Mouse (Mus musculus) neural tube, embryonic 14.5 days (tissue): Measurements from ENCODE around the gene R3hcc1l. TPM values are rescaled to one million over a fixed set of nuclear protein-coding genes. Genes with fewer than 3 reads are reported as not detected.

Source experiments
- ATAC-seq: fragments of 200-750 bp; cut with Nextera tagmentation; 2 replicates; pipeline ENCODE4 v1.8.0; 2017; ENCODE audit warnings: low read depth, mild to moderate bottlenecking, moderate TSS enrichment, moderate library complexity
- H3K27ac ChIP-seq: fragments of 300-500 bp; sonication (generic); 2 replicates; pipeline ENCODE4 v1.5.1; 2014; ENCODE audit warnings: low read depth, mild to moderate bottlenecking, control low read depth, low read length, moderate library complexity, mixed read lengths
- H3K27me3 ChIP-seq: fragments of 300-500 bp; sonication (generic); 2 replicates; pipeline ENCODE4 v1.6.1; 2014; ENCODE audit warnings: low read length; ENCODE audit not compliant: control insufficient read depth, insufficient read depth
- H3K36me3 ChIP-seq: fragments of 300-500 bp; sonication (generic); 2 replicates; pipeline ENCODE4 v1.6.1; 2014; ENCODE audit warnings: low read length, mixed read lengths; ENCODE audit not compliant: control insufficient read depth, insufficient read depth
- H3K4me1 ChIP-seq: fragments of 300-500 bp; sonication (generic); 2 replicates; pipeline ENCODE4 v1.6.1; 2014; ENCODE audit warnings: low read length; ENCODE audit not compliant: control insufficient read depth, insufficient read depth
- H3K4me2 ChIP-seq: fragments of 300-500 bp; sonication (generic); 2 replicates; pipeline ENCODE4 v1.6.1; 2014; ENCODE audit warnings: mild to moderate bottlenecking, low read depth, low read length, control low read depth
- H3K4me3 ChIP-seq: fragments of 300-500 bp; sonication (generic); 2 replicates; pipeline ENCODE4 v1.5.1; 2014; ENCODE audit warnings: low read depth, low read length, control low read depth, mixed read lengths
- H3K9ac ChIP-seq: fragments of 300-500 bp; sonication (generic); replicated peaks from 2 replicates; pipeline ENCODE4 v1.6.1; 2014; ENCODE audit warnings: low read depth, mild to moderate bottlenecking, control low read depth, low read length, mixed read lengths
- H3K9me3 ChIP-seq: fragments of 300-500 bp; sonication (generic); 2 replicates; pipeline ENCODE4 v1.6.1; 2016; ENCODE audit warnings: low read length; ENCODE audit not compliant: control insufficient read depth
- WGBS: fragments of 180-500 bp; shearing (Covaris S2); extraction: QIAGEN DNeasy Blood & Tissue Kit; methylation state at CpG from one replicate; pipeline ENCODE4 v1.1.7; 2014; 5-methylcytosine and 5-hydroxymethylcytosine counted together
- polyA plus RNA-seq: library from polyadenylated mRNA; unstranded; fragments of >200 nt; fragmentation: Nextera tagmentation; extraction: Ambion mirVana; gene quantifications from 2 replicates; pipeline ENCODE4 v1.2.1, GENCODE M21; 2014

Gene R3hcc1l
- polyA plus RNA-seq, 1 experiment from 2014 or later = 12.7 TPM

- 75% methylated on average over 3 of the region's 3 CpGs for WGBS
- H3K27ac ChIP-seq = no peak overlapping the region
- no peaks in the 10 kb centered on the region for H3K9me3 ChIP-seq
- H3K4me2 ChIP-seq = no peak overlapping the region
- H3K27me3 ChIP-seq = no peaks in the 10 kb centered on the region
- H3K36me3 ChIP-seq = no peaks in the 10 kb centered on the region
- no peaks in the 10 kb centered on the region for H3K4me1 ChIP-seq
- ATAC-seq = no peak
- H3K9ac ChIP-seq = no peak overlapping the region
- no peak overlapping the region for H3K4me3 ChIP-seq
Measured at GRCm38 (mm10) chr19:42584188-42584587, 65.6 kb downstream of the R3hcc1l start.

- Histone ChIP-seq H3K27ac (no peak overlapping the region), H3K36me3 (no peaks in the 10 kb centered on the region), H3K4me3 (no peak overlapping the region), H3K27me3 (no peaks in the 10 kb centered on the region), H3K4me1 (no peaks in the 10 kb centered on the region), H3K9me3 (no peaks in the 10 kb centered on the region), H3K9ac (no peak overlapping the region), H3K4me2 (no peak overlapping the region)
- no peak for ATAC-seq
- 74% methylated on average over 2 of the region's 2 CpGs for WGBS
Measured at GRCm38 (mm10) chr19:42587704-42588103, 69.1 kb downstream of the R3hcc1l start.

GRCm38 (mm10) chr19:42589246-42589645, 70.7 kb downstream of the R3hcc1l start:
- no peaks in the 10 kb centered on the region for H3K27me3 ChIP-seq
- H3K4me1 ChIP-seq = no peaks in the 10 kb centered on the region
- no peaks in the 10 kb centered on the region for H3K36me3 ChIP-seq
- WGBS = 55% methylated on average over 1 of the region's 1 CpGs
- H3K9ac ChIP-seq = no peak overlapping the region
- no peak for ATAC-seq
- no peak overlapping the region for H3K27ac ChIP-seq
- no peak overlapping the region for H3K4me3 ChIP-seq
- no peak overlapping the region for H3K4me2 ChIP-seq
- H3K9me3 ChIP-seq = no peaks in the 10 kb centered on the region

- Histone ChIP-seq H3K27me3 (no peaks in the 10 kb centered on the region), H3K9me3 (no peaks in the 10 kb centered on the region), H3K27ac (no peak overlapping the region), H3K9ac (no peak overlapping the region), H3K36me3 (no peaks in the 10 kb centered on the region), H3K4me3 (no peak overlapping the region), H3K4me1 (no peaks in the 10 kb centered on the region), H3K4me2 (no peak overlapping the region)
- no peak for ATAC-seq
- WGBS = 48% methylated on average over 14 of the region's 14 CpGs
Measured at GRCm38 (mm10) chr19:42591534-42591933, 73.0 kb downstream of the R3hcc1l start.

GRCm38 (mm10) chr19:42593456-42593855, 74.9 kb downstream of the R3hcc1l start:
- H3K27me3 ChIP-seq = no peaks in the 10 kb centered on the region
- no peaks in the 10 kb centered on the region for H3K4me1 ChIP-seq
- H3K9me3 ChIP-seq = no peaks in the 10 kb centered on the region
- ATAC-seq = no peak
- no peak overlapping the region for H3K4me2 ChIP-seq
- WGBS = 90% methylated on average over 6 of the region's 6 CpGs
- H3K4me3 ChIP-seq = no peak overlapping the region
- H3K27ac ChIP-seq = no peak overlapping the region
- H3K9ac ChIP-seq = no peak overlapping the region
- H3K36me3 ChIP-seq = no peaks in the 10 kb centered on the region

- Histone ChIP-seq H3K4me3 (no peak overlapping the region), H3K27me3 (no peaks in the 10 kb centered on the region), H3K4me1 (no peaks in the 10 kb centered on the region), H3K36me3 (no peaks in the 10 kb centered on the region), H3K4me2 (no peak overlapping the region), H3K9ac (no peak overlapping the region), H3K9me3 (no peaks in the 10 kb centered on the region), H3K27ac (no peak overlapping the region)
- no peak for ATAC-seq
- WGBS = 96% methylated on average over 6 of the region's 6 CpGs
Measured at GRCm38 (mm10) chr19:42595066-42595465, 76.5 kb downstream of the R3hcc1l start.

GRCm38 (mm10) chr19:42597286-42597685, 78.7 kb downstream of the R3hcc1l start:
- WGBS = 95% methylated on average over 12 of the region's 12 CpGs
- Histone ChIP-seq H3K27ac (no peak overlapping the region), H3K27me3 (no peaks in the 10 kb centered on the region), H3K4me1 (no peaks in the 10 kb centered on the region), H3K9me3 (no peaks in the 10 kb centered on the region), H3K9ac (no peak overlapping the region), H3K4me2 (no peak overlapping the region), H3K36me3 (no peaks in the 10 kb centered on the region), H3K4me3 (no peak overlapping the region)
- ATAC-seq = no peak

GRCm38 (mm10) chr19:42597896-42598295, 79.3 kb downstream of the R3hcc1l start:
- WGBS = 95% methylated on average over 6 of the region's 6 CpGs
- H3K9ac ChIP-seq = no peak overlapping the region

GRCm38 (mm10) chr19:42599891-42600290, 81.3 kb downstream of the R3hcc1l start:
- Histone ChIP-seq H3K27me3 (no peaks in the 10 kb centered on the region), H3K9ac (no peak overlapping the region), H3K27ac (no peak overlapping the region), H3K4me1 (no peaks in the 10 kb centered on the region), H3K9me3 (no peaks in the 10 kb centered on the region), H3K4me2 (no peak overlapping the region), H3K4me3 (no peak overlapping the region), H3K36me3 (no peaks in the 10 kb centered on the region)
- no peak for ATAC-seq
- WGBS = 89% methylated on average over 17 of the region's 17 CpGs

More at GRCm38 (mm10) chr19:42597896-42598295, 79.3 kb downstream of the R3hcc1l start:
- no peak overlapping the region for H3K4me3 ChIP-seq
- no peaks in the 10 kb centered on the region for H3K27me3 ChIP-seq
- H3K36me3 ChIP-seq = no peaks in the 10 kb centered on the region
- no peaks in the 10 kb centered on the region for H3K4me1 ChIP-seq
- ATAC-seq = no peak
- H3K4me2 ChIP-seq = no peak overlapping the region
- no peaks in the 10 kb centered on the region for H3K9me3 ChIP-seq
- H3K27ac ChIP-seq = no peak overlapping the region

GRCm38 (mm10) chr19:42600591-42600990, 82.0 kb downstream of the R3hcc1l start:
- H3K27me3 ChIP-seq = no peaks in the 10 kb centered on the region
- 67% methylated on average over 3 of the region's 3 CpGs for WGBS
- H3K4me3 ChIP-seq = no peak overlapping the region
- no peaks in the 10 kb centered on the region for H3K36me3 ChIP-seq
- no peak for ATAC-seq
- no peak overlapping the region for H3K27ac ChIP-seq
- no peaks in the 10 kb centered on the region for H3K4me1 ChIP-seq
- no peak overlapping the region for H3K9ac ChIP-seq
- H3K9me3 ChIP-seq = no peaks in the 10 kb centered on the region
- no peak overlapping the region for H3K4me2 ChIP-seq
